In the genomic region with DNA sequence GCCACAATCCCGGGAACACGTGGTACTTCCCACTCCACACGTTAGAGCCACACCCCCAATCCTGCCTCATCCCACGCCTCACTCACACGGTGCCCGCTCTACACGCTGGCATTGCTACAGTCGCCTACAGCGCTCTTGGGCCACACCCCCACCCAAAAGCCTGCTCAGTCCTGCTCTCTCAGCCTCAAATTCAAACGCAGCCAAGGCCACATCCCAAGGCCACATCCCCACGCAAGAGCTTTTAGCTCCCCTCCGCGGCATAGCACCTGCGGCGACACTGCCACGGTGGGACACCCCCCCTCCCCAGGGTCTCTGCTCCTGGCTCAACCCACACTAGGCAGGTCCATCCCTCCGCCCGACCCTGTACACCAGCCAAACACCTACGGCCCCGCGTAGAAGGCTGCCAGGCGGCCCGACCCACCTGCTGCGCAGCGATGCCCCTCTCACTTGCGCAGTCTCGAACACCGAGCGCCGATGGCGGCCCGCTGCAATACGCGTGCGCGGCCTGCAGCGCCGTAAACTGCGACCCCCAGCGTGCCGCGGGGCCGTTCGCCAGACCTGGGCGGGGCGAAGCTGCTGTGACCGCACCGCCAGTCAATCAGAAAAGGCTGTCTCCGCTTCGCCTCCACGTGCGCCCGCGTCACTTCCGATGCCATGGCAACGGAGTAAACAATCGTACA, we compare ENCODE assay signal across 9 mouse cellular contexts. TPM values are rescaled to one million over a fixed set of nuclear protein-coding genes. Genes with fewer than 3 reads are reported as not detected.
DNase-seq lines count a peak whose midpoint lies in the region; ATAC-seq and TF ChIP-seq lines count a peak whose summit lies in the region.
"Had no signal": no experiment of that assay in that cellular context is flagged by ENCODE, and none has a peak within 500 bp of the region (broad histone marks: within the 10 kb centered on the region; RNA-seq: fewer than 3 reads in every experiment).

No protein-coding gene starts in this region.

- TF ChIP-seq CTCF in liver, postnatal 0 days (IDR thresholded peaks at IDR 0.05; ENCODE audit: low read depth) = no peak

- peak overlapping the region; percentile 78 for H3K9ac ChIP-seq in forebrain, embryonic 13.5 days
- H3K9ac ChIP-seq in liver, postnatal 0 days (replicated peaks) = peak overlapping the region; percentile 53
- H3K9ac ChIP-seq in neural tube, embryonic 14.5 days (replicated peaks; ENCODE audit: low read depth, low read length) = peak overlapping the region; percentile 70

- ATAC-seq in CD4-positive, CD25-positive, alpha-beta regulatory T cell, adult 4 months = peak; percentile 88
- ATAC-seq in forebrain, embryonic 13.5 days = peak; percentile 96
- peak; percentile 90 for ATAC-seq in liver, postnatal 0 days
- ATAC-seq in neural tube, embryonic 14.5 days (ENCODE audit: low read depth) = peak; percentile 97

- no peak overlapping the region for H3K27ac ChIP-seq in forebrain, embryonic 13.5 days
- no peak overlapping the region for H3K27ac ChIP-seq in liver, postnatal 0 days (ENCODE audit: low read depth)
- no peak overlapping the region for H3K27ac ChIP-seq in neural tube, embryonic 14.5 days (ENCODE audit: low read depth, low read length)

- H3K9me3 ChIP-seq in forebrain, embryonic 13.5 days (replicated peaks) = no peaks in the 10 kb centered on the region
- H3K9me3 ChIP-seq in liver, postnatal 0 days (ENCODE audit: low read length) = no peaks in the 10 kb centered on the region
- H3K9me3 ChIP-seq in neural tube, embryonic 14.5 days (ENCODE audit: control insufficient read depth, low read length) = no peaks in the 10 kb centered on the region

- peak overlapping the region; percentile 63 for H3K4me3 ChIP-seq in forebrain, embryonic 13.5 days
- H3K4me3 ChIP-seq in liver, postnatal 0 days (ENCODE audit: low read depth, low read length) = peak overlapping the region; percentile 48
- H3K4me3 ChIP-seq in neural tube, embryonic 14.5 days (ENCODE audit: low read depth, low read length) = peak overlapping the region; percentile 50

- 1% methylated on average over 57 of the region's 57 CpGs for WGBS in forebrain, embryonic 13.5 days
- under 1% methylated on average over 52 of the region's 57 CpGs for WGBS in liver, postnatal 0 days (ENCODE audit: insufficient replicate concordance)
- WGBS in neural tube, embryonic 14.5 days = under 1% methylated on average over 57 of the region's 57 CpGs

- H3K4me1 ChIP-seq in forebrain, embryonic 13.5 days = peaks cover 13% of the 10 kb centered on the region
- H3K4me1 ChIP-seq in liver, postnatal 0 days (ENCODE audit: insufficient read depth) = peaks cover 10% of the 10 kb centered on the region
- peaks cover 8% of the 10 kb centered on the region; the same call in 1 of the 2 replicates for H3K4me1 ChIP-seq in neural tube, embryonic 14.5 days (ENCODE audit: control insufficient read depth, insufficient read depth, low read length)

- peaks cover 3% of the 10 kb centered on the region for H3K36me3 ChIP-seq in forebrain, embryonic 13.5 days (ENCODE audit: poor library complexity, severe bottlenecking)
- H3K36me3 ChIP-seq in liver, postnatal 0 days (replicated peaks; ENCODE audit: insufficient read depth, low read length) = no peaks in the 10 kb centered on the region
- peaks cover 1% of the 10 kb centered on the region; the same call in 1 of the 2 replicates for H3K36me3 ChIP-seq in neural tube, embryonic 14.5 days (ENCODE audit: control insufficient read depth, insufficient read depth, low read length)

- TF ChIP-seq EP300 in liver, postnatal 0 days (IDR thresholded peaks at IDR 0.05; ENCODE audit: low read depth) = no peak

- intact Hi-C loops in heart, postnatal 10 days (cut with DNase I) = no loop called here

- DNase-seq in c-Kit-positive CD71-positive TER-119-negative erythroid progenitor cells, embryonic 14.5 days (ENCODE audit: low read depth) = peak; percentile 43
- peak; percentile 83 to 85 for DNase-seq in heart, postnatal 10 days
- DNase-seq in kidney, postnatal 4 days = peak; percentile 90 to 93
- peak; percentile 63 for DNase-seq in liver, postnatal 0 days
- DNase-seq in telencephalon, adult 2 months (ENCODE audit: low read depth, low spot score) = peak; percentile 67

- H3K4me2 ChIP-seq in forebrain, embryonic 13.5 days = peak overlapping the region; percentile 93
- H3K4me2 ChIP-seq in liver, postnatal 0 days (ENCODE audit: low read depth, low read length) = peak overlapping the region; percentile 72
- peak overlapping the region; percentile 72 for H3K4me2 ChIP-seq in neural tube, embryonic 14.5 days (ENCODE audit: low read depth, low read length)

- H3K27me3 ChIP-seq in forebrain, embryonic 13.5 days = no peaks in the 10 kb centered on the region
- H3K27me3 ChIP-seq in liver, postnatal 0 days (ENCODE audit: insufficient read depth, low read length) = no peaks in the 10 kb centered on the region
- no peaks in the 10 kb centered on the region for H3K27me3 ChIP-seq in neural tube, embryonic 14.5 days (ENCODE audit: control insufficient read depth, insufficient read depth, low read length)

RNA-seq across cellular contexts. Expression of a gene that starts 23.1 kb away (rescaled TPM):
- polyA plus RNA-seq in CD4-positive, CD25-positive, alpha-beta regulatory T cell, adult 4 months (2017; shearing (Covaris generic)) = 1 to 10 TPM in 1 of 2 experiments, under 1 TPM in 1; 0.42 to 1.4 TPM
- 11.4 and 14.9 TPM in 2 replicates for polyA plus RNA-seq in forebrain, embryonic 13.5 days (2015; fragmentation: Nextera tagmentation; extraction: Ambion mirVana)
- 1 to 10 TPM; 2.0 to 2.8 TPM for total RNA-seq in heart, postnatal 10 days (2021)
- 0.04 and 0.13 TPM in 2 replicates for polyA plus RNA-seq in liver, postnatal 0 days (2015; fragmentation: Nextera tagmentation; extraction: Ambion mirVana)
- polyA plus RNA-seq in neural tube, embryonic 14.5 days (2014; fragmentation: Nextera tagmentation; extraction: Ambion mirVana) = 28.5 and 30.3 TPM in 2 replicates
- total RNA-seq: MEL had no signal

RNA-seq across cellular contexts. Expression of a gene that starts 38.4 kb away (rescaled TPM):
- 10 to 100 TPM; 20.0 to 22.4 TPM for polyA plus RNA-seq in CD4-positive, CD25-positive, alpha-beta regulatory T cell, adult 4 months (2017; shearing (Covaris generic))
- 31.0 and 31.4 TPM in 2 replicates for polyA plus RNA-seq in forebrain, embryonic 13.5 days (2015; fragmentation: Nextera tagmentation; extraction: Ambion mirVana)
- 1 to 10 TPM; 7.5 to 9.2 TPM for total RNA-seq in heart, postnatal 10 days (2021)
- polyA plus RNA-seq in liver, postnatal 0 days (2015; fragmentation: Nextera tagmentation; extraction: Ambion mirVana) = 1.2 and 2.1 TPM in 2 replicates
- polyA plus RNA-seq in neural tube, embryonic 14.5 days (2014; fragmentation: Nextera tagmentation; extraction: Ambion mirVana) = 41.0 and 42.6 TPM in 2 replicates

RNA-seq across cellular contexts. Expression of a gene that starts 45.5 kb away (rescaled TPM):
- polyA plus RNA-seq in CD4-positive, CD25-positive, alpha-beta regulatory T cell, adult 4 months (2017; shearing (Covaris generic)) = not detected
- polyA plus RNA-seq in forebrain, embryonic 13.5 days (2015; fragmentation: Nextera tagmentation; extraction: Ambion mirVana) = not detected in 2 replicates
- not detected for total RNA-seq in heart, postnatal 10 days (2021)
- polyA plus RNA-seq in liver, postnatal 0 days (2015; fragmentation: Nextera tagmentation; extraction: Ambion mirVana) = not detected in 2 replicates
- polyA plus RNA-seq in neural tube, embryonic 14.5 days (2014; fragmentation: Nextera tagmentation; extraction: Ambion mirVana) = 0.08 TPM in 1 of 2 replicates, not detected in the other
- total RNA-seq: MEL had no signal

RNA-seq across cellular contexts. Expression of a gene that starts 54.3 kb away (rescaled TPM):
- 100 to 1,000 TPM in 1 of 2 experiments, 10 to 100 TPM in 1; 91.9 to 118 TPM for polyA plus RNA-seq in CD4-positive, CD25-positive, alpha-beta regulatory T cell, adult 4 months (2017; shearing (Covaris generic))
- 32.6 and 33.3 TPM in 2 replicates for polyA plus RNA-seq in forebrain, embryonic 13.5 days (2015; fragmentation: Nextera tagmentation; extraction: Ambion mirVana)
- total RNA-seq in heart, postnatal 10 days (2021) = 10 to 100 TPM; 17.4 to 20.9 TPM
- 8.1 and 8.5 TPM in 2 replicates for polyA plus RNA-seq in liver, postnatal 0 days (2015; fragmentation: Nextera tagmentation; extraction: Ambion mirVana)
- 24.1 and 27.7 TPM in 2 replicates for polyA plus RNA-seq in neural tube, embryonic 14.5 days (2014; fragmentation: Nextera tagmentation; extraction: Ambion mirVana)
